In the genomic region with DNA sequence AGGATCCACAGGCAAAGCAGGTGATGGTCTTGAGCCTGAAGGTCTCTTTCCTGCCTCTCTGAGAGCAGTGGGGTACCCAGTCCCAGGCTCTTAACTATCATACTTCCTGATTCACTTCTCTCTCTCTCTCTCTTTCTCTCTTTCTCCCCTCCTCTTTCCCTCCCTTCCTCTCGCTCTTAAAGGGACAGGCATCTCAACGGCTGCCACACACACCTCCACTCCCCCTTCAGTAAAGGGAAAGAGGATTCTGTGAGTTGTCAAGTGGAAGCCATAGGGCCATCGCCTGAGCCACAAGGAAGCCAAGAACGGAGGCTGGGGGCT, we compare ENCODE assay signal across 8 mouse cellular contexts. TPM values are rescaled to one million over a fixed set of nuclear protein-coding genes. Genes with fewer than 3 reads are reported as not detected.
DNase-seq lines count a peak whose midpoint lies in the region; ATAC-seq and TF ChIP-seq lines count a peak whose summit lies in the region.

A gene (minus strand): TSS at position 151 of the 321 bp plus-strand sequence.

- WGBS in midbrain, postnatal 0 days = 53% methylated on average over 4 of the region's 4 CpGs
- WGBS in midbrain, embryonic 15.5 days = 47% methylated on average over 4 of the region's 4 CpGs
- WGBS in limb, embryonic 10.5 days = 46% methylated on average over 4 of the region's 4 CpGs
- 22% methylated on average over 4 of the region's 4 CpGs for WGBS in stomach, embryonic 16.5 days

- no peaks in the 10 kb centered on the region for H3K4me1 ChIP-seq in midbrain, postnatal 0 days (ENCODE audit: insufficient read depth, low read length)
- 0 out of 2 replicates have a peak, but pooled peaks cover 5% of the 10 kb centered on the region for H3K4me1 ChIP-seq in midbrain, embryonic 15.5 days
- H3K4me1 ChIP-seq in limb, embryonic 10.5 days = peaks cover 37% of the 10 kb centered on the region
- peaks cover 28% of the 10 kb centered on the region for H3K4me1 ChIP-seq in stomach, embryonic 16.5 days (ENCODE audit: control insufficient read depth, insufficient read depth, low read length)

- no peak within 1 kb of the TSS for H3K9ac ChIP-seq in midbrain, postnatal 0 days (replicated peaks; ENCODE audit: low read length, poor library complexity, severe bottlenecking)
- no peak within 1 kb of the TSS for H3K9ac ChIP-seq in midbrain, embryonic 15.5 days
- H3K9ac ChIP-seq in stomach, embryonic 16.5 days (ENCODE audit: low read length) = peak within 1 kb of the TSS; percentile 78

- TF ChIP-seq CTCF in midbrain, postnatal 0 days (IDR thresholded peaks at IDR 0.05) = no peak

- H3K27me3 ChIP-seq in midbrain, postnatal 0 days (ENCODE audit: insufficient read depth, low read length) = no peaks in the 10 kb centered on the region
- no peaks in the 10 kb centered on the region for H3K27me3 ChIP-seq in midbrain, embryonic 15.5 days (replicated peaks)
- H3K27me3 ChIP-seq in limb, embryonic 10.5 days (ENCODE audit: low read depth, poor library complexity, severe bottlenecking) = no peaks in the 10 kb centered on the region
- no peaks in the 10 kb centered on the region for H3K27me3 ChIP-seq in stomach, embryonic 16.5 days (ENCODE audit: control insufficient read depth, insufficient read depth, low read length)

- intact Hi-C loops in left cerebral cortex, postnatal 10 days (cut with DNase I) = loop anchor here (5.0 kb wide), 1 partner anchor 402 kb away; no protein-coding TSS in a partner anchor

- no peak within 1 kb of the TSS for H3K27ac ChIP-seq in midbrain, postnatal 0 days (ENCODE audit: low read depth, low read length)
- H3K27ac ChIP-seq in midbrain, embryonic 15.5 days = no peak within 1 kb of the TSS
- H3K27ac ChIP-seq in limb, embryonic 10.5 days = peak within 1 kb of the TSS; percentile 79
- peak within 1 kb of the TSS; percentile 78 for H3K27ac ChIP-seq in stomach, embryonic 16.5 days (ENCODE audit: low read length)

- DNase-seq in adrenal gland, adult 2 months = no peak
- no peak for DNase-seq in adrenal gland, postnatal 10 days
- no peak for DNase-seq in midbrain, postnatal 0 days (ENCODE audit: low spot score)
- no peak for DNase-seq in limb, embryonic 10.5 days (ENCODE audit: low spot score)
- no peak for DNase-seq in embryo, embryonic 10.5 days (ENCODE audit: low spot score)
- no peak for DNase-seq in left cerebral cortex, postnatal 10 days (ENCODE audit: extremely low spot score in 1 of 2, low spot score in 2 of 2)

- ATAC-seq in midbrain, postnatal 0 days (ENCODE audit: low FRiP score) = no peak
- no peak for ATAC-seq in midbrain, embryonic 15.5 days (replicated peaks)
- no peak; the same call in 1 of the 2 replicates for ATAC-seq in stomach, embryonic 16.5 days (ENCODE audit: insufficient read depth, low FRiP score)

- no peak within 1 kb of the TSS for H3K4me3 ChIP-seq in midbrain, postnatal 0 days (ENCODE audit: low read depth, low read length)
- no peak within 1 kb of the TSS for H3K4me3 ChIP-seq in midbrain, embryonic 15.5 days
- peak within 1 kb of the TSS; percentile 40 for H3K4me3 ChIP-seq in limb, embryonic 10.5 days
- peak within 1 kb of the TSS; percentile 58 for H3K4me3 ChIP-seq in stomach, embryonic 16.5 days (replicated peaks; ENCODE audit: low read length)

- H3K4me2 ChIP-seq in midbrain, postnatal 0 days (ENCODE audit: low read depth, low read length, poor library complexity, severe bottlenecking) = peak within 1 kb of the TSS; percentile 18; the same call in 1 of the 2 replicates
- no peak within 1 kb of the TSS for H3K4me2 ChIP-seq in midbrain, embryonic 15.5 days
- H3K4me2 ChIP-seq in stomach, embryonic 16.5 days (ENCODE audit: low read depth, low read length) = peak within 1 kb of the TSS; percentile 74

- no peaks in the 10 kb centered on the region for H3K36me3 ChIP-seq in midbrain, postnatal 0 days (ENCODE audit: insufficient read depth, low read length)
- H3K36me3 ChIP-seq in midbrain, embryonic 15.5 days (replicated peaks) = no peaks in the 10 kb centered on the region
- no peaks in the 10 kb centered on the region for H3K36me3 ChIP-seq in limb, embryonic 10.5 days
- no peaks in the 10 kb centered on the region for H3K36me3 ChIP-seq in stomach, embryonic 16.5 days (ENCODE audit: control insufficient read depth, insufficient read depth, low read length)

- H3K9me3 ChIP-seq in midbrain, postnatal 0 days (ENCODE audit: low read length) = no peaks in the 10 kb centered on the region
- no peaks in the 10 kb centered on the region for H3K9me3 ChIP-seq in midbrain, embryonic 15.5 days
- no peaks in the 10 kb centered on the region for H3K9me3 ChIP-seq in limb, embryonic 10.5 days (replicated peaks)
- no peaks in the 10 kb centered on the region for H3K9me3 ChIP-seq in stomach, embryonic 16.5 days (replicated peaks; ENCODE audit: control insufficient read depth, low read length)

RNA-seq across cellular contexts. Expression of the gene that starts here (rescaled TPM):
- 10 to 100 TPM; 10.7 to 14.1 TPM for total RNA-seq in adrenal gland, adult 2 months (2021)
- 11.1 and 15.2 TPM in 2 replicates for polyA plus RNA-seq in adrenal gland, adult 2 months (2012; rRNA removed)
- 10 to 100 TPM in 1 of 2 experiments, 1 to 10 TPM in 1; 6.9 to 12.0 TPM for total RNA-seq in adrenal gland, postnatal 10 days (2021)
- 3.9 and 5.3 TPM in 2 replicates for total RNA-seq in midbrain, postnatal 0 days (2014; rRNA removed)
- 0.63 and 0.67 TPM in 2 replicates for polyA plus RNA-seq in midbrain, postnatal 0 days (2015; fragmentation: Nextera tagmentation; extraction: Ambion mirVana)
- 0.83 and 0.92 TPM in 2 replicates for polyA plus RNA-seq in midbrain, embryonic 15.5 days (2015; fragmentation: Nextera tagmentation; extraction: Ambion mirVana)
- polyA plus RNA-seq in limb, embryonic 10.5 days (2016; fragmentation: Nextera tagmentation; extraction: Ambion mirVana) = 1.3 TPM in 2 replicates
- 8.1 and 8.5 TPM in 2 replicates for polyA plus RNA-seq in stomach, embryonic 16.5 days (2015; fragmentation: Nextera tagmentation; extraction: Ambion mirVana)
- total RNA-seq in left cerebral cortex, postnatal 10 days (2021) = 1 to 10 TPM; 1.8 to 2.2 TPM

Comparison
In these comparisons a context has a peak if more than half of its experiments do, and no peak if none do; other contexts are left out.
1. H3K27ac ChIP-seq: peak in limb, embryonic 10.5 days (single experiment) and stomach, embryonic 16.5 days (single experiment); none in midbrain, postnatal 0 days (single experiment) and midbrain, embryonic 15.5 days (single experiment).
2. H3K4me3 ChIP-seq: peak in limb, embryonic 10.5 days (single experiment) and stomach, embryonic 16.5 days (single experiment); none in midbrain, postnatal 0 days (single experiment) and midbrain, embryonic 15.5 days (single experiment).